Mouse (Mus musculus) B cell, adult 2 months (primary cell): Measurements from ENCODE around the gene Rpl3.
"Not testable (repeated sequence)": the region's sequence is repeated elsewhere in the genome, so short reads cannot be mapped to it uniquely, and the experiment has no call there.

Experiments
- DNase-seq, 2 experiments: peaks; one replicate each; pipeline ENCODE4 v3.0.0; 2022

The Rpl3 gene

GRCm38 (mm10) chr15:80091121-80091955, at the start of gene Rpl3, which contains the start of gene Syngr1:
Rpl3 (minus strand) TSS chr15:80091868.
Syngr1 (plus strand) TSS chr15:80091334.
- DNase-seq, result peak; percentile 83 to 87

GRCm38 (mm10) chr15:80140878-80141277, 49.2 kb upstream of the Rpl3 start:
- no peak for DNase-seq

- DNase-seq, result no peak
Observed at GRCm38 (mm10) chr15:80140302-80140701, 48.6 kb upstream of the Rpl3 start.

- DNase-seq, result no peak
Observed at GRCm38 (mm10) chr15:80137945-80138791, 46.5 kb upstream of the Rpl3 start.

GRCm38 (mm10) chr15:80136645-80137044, 45.0 kb upstream of the Rpl3 start:
- DNase-seq, result no peak

- DNase-seq, result no peak
Observed at GRCm38 (mm10) chr15:80135499-80135898, 43.8 kb upstream of the Rpl3 start.

GRCm38 (mm10) chr15:80134450-80134847, 42.8 kb upstream of the Rpl3 start:
- no peak for DNase-seq

- DNase-seq, result no peak
Observed at GRCm38 (mm10) chr15:80133682-80134449, 42.2 kb upstream of the Rpl3 start.

GRCm38 (mm10) chr15:80132993-80133586, 41.4 kb upstream of the Rpl3 start, which contains the start of gene Tab1:
Tab1 (plus strand) TSS chr15:80133127.
- peak; percentile 95 to 96 for DNase-seq

GRCm38 (mm10) chr15:80132452-80132851, 40.8 kb upstream of the Rpl3 start:
- DNase-seq, result no peak

GRCm38 (mm10) chr15:80131421-80131820, 39.8 kb upstream of the Rpl3 start:
- no peak for DNase-seq

- DNase-seq, result no peak
Observed at GRCm38 (mm10) chr15:80130689-80131088, 39.0 kb upstream of the Rpl3 start.

- DNase-seq, result no peak
Observed at GRCm38 (mm10) chr15:80129982-80130381, 38.3 kb upstream of the Rpl3 start.

- no peak for DNase-seq
Observed at GRCm38 (mm10) chr15:80127191-80127590, 35.5 kb upstream of the Rpl3 start.

GRCm38 (mm10) chr15:80124651-80125050, 33.0 kb upstream of the Rpl3 start:
- DNase-seq, result no peak

GRCm38 (mm10) chr15:80122431-80122830, 30.8 kb upstream of the Rpl3 start:
- DNase-seq, result not testable (repeated sequence)

GRCm38 (mm10) chr15:80121721-80122325, 30.2 kb upstream of the Rpl3 start:
- DNase-seq, result no peak

GRCm38 (mm10) chr15:80119076-80119475, 27.4 kb upstream of the Rpl3 start:
- no peak for DNase-seq

GRCm38 (mm10) chr15:80117154-80117553, 25.5 kb upstream of the Rpl3 start:
- DNase-seq, result no peak

GRCm38 (mm10) chr15:80115866-80116794, 24.5 kb upstream of the Rpl3 start:
- DNase-seq, result no peak

- no peak for DNase-seq
Observed at GRCm38 (mm10) chr15:80115256-80115655, 23.6 kb upstream of the Rpl3 start.
